Mouse (Mus musculus) natural killer cell, adult 2 months (primary cell): Measurements from ENCODE around the gene Tmed8.
"Not testable (repeated sequence)": the region's sequence is repeated elsewhere in the genome, so short reads cannot be mapped to it uniquely, and the experiment has no call there.

Source experiments
- DNase-seq, 2 experiments: peaks; one replicate each; pipeline ENCODE4 v3.0.0; 2022; ENCODE audit warnings: low spot score in 2 of 2

Tmed8 gene

GRCm38 (mm10) chr12:87160310-87160709 is 39.9 kb downstream of the Tmed8 start:
- no peak for DNase-seq

- DNase-seq, result no peak
These were observed 42.2 kb downstream of the Tmed8 start for GRCm38 (mm10) chr12:87158099-87158498.

GRCm38 (mm10) chr12:87157361-87157760 is 42.9 kb downstream of the Tmed8 start:
- no peak for DNase-seq

GRCm38 (mm10) chr12:87154448-87154847 is 45.8 kb downstream of the Tmed8 start:
- DNase-seq, result not testable (repeated sequence)

- no peak for DNase-seq
These were observed 50.8 kb downstream of the Tmed8 start for GRCm38 (mm10) chr12:87149471-87149870.

GRCm38 (mm10) chr12:87148136-87148535 is 52.1 kb downstream of the Tmed8 start:
- DNase-seq, result no peak

- DNase-seq, result peak; percentile 87 to 89
These were observed 52.7 kb downstream of the Tmed8 start, which contains the start of gene Pomt2 for GRCm38 (mm10) chr12:87147395-87148089. Gene Pomt2, minus strand, starts transcription at chr12:87147968.

GRCm38 (mm10) chr12:87146966-87147365 is 53.3 kb downstream of the Tmed8 start, which contains the start of gene Gstz1:
Gene Gstz1, plus strand, starts transcription at chr12:87147165.
- peak; percentile 84 to 86 for DNase-seq

GRCm38 (mm10) chr12:87142156-87142555 is 58.1 kb downstream of the Tmed8 start:
- no peak for DNase-seq

GRCm38 (mm10) chr12:87138768-87139167 is 61.5 kb downstream of the Tmed8 start:
- no peak for DNase-seq

- DNase-seq, result no peak
These were observed 61.9 kb downstream of the Tmed8 start for GRCm38 (mm10) chr12:87138342-87138701.

- DNase-seq, result no peak
These were observed 62.6 kb downstream of the Tmed8 start for GRCm38 (mm10) chr12:87137439-87138341.

GRCm38 (mm10) chr12:87132784-87133183 is 67.5 kb downstream of the Tmed8 start:
- DNase-seq, result no peak

- no peak for DNase-seq
These were observed 68.0 kb downstream of the Tmed8 start for GRCm38 (mm10) chr12:87132210-87132609.

GRCm38 (mm10) chr12:87131619-87132018 is 68.6 kb downstream of the Tmed8 start:
- DNase-seq, result peak in 1 of 2 experiments; percentile 10

- no peak for DNase-seq
These were observed 69.1 kb downstream of the Tmed8 start for GRCm38 (mm10) chr12:87131181-87131580.

GRCm38 (mm10) chr12:87130224-87130623 is 70.0 kb downstream of the Tmed8 start:
- DNase-seq, result no peak

- no peak for DNase-seq
These were observed 73.0 kb downstream of the Tmed8 start for GRCm38 (mm10) chr12:87127256-87127655.

GRCm38 (mm10) chr12:87121918-87122589 is 78.2 kb downstream of the Tmed8 start:
- no peak for DNase-seq
